Mouse (Mus musculus): ENCODE results near the gene Irak4. TPM values are rescaled to one million over a fixed set of nuclear protein-coding genes. Genes with fewer than 3 reads are reported as not detected.

Gene Irak4
- total RNA-seq, 1 experiment from 2014 or later: 60.6 TPM

DNA sequence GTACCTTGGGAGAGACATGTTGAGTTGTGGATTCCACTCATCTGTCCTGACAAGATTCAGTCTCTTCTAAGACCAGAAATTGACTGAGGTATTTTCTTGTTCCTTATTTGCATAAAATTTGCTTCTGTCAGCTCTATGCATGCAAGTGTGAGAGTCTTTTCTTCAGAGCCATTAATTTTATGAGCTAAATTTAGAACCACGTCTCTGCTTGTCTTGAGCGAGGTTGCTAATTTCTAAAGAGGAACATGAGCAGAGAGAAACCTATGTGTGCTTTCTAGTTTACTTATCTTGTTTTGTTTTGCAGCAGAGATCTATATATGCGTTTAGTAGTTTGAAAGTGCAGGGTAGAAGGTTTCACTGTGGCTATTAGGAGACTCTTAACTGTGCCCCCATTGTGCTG lies 59.0 kb downstream of the Irak4 start:
- no peak for ATAC-seq (ENCODE audit: extremely low read depth, insufficient number of reproducible peaks, low FRiP score, poor library complexity, severe bottlenecking)

DNA sequence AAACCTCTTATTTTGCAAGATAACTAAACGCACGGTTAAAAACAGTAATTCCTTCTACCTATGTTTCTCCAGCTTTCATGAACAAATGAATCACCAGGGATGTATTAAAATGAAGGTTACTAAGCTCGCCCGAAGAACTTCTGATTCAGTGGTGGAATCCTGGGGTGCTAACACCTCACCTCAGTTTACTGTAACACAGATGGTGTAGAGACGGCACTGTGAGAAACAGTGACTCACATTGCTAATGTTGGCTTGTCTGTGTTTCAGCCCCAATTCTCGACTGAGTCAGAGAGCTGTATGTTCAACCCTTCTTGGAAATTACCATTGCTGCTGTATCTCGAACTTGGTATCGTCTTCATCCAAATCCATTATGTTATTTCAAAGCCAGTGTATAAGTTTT lies 64.3 kb downstream of the Irak4 start:
- ATAC-seq (ENCODE audit: extremely low read depth, insufficient number of reproducible peaks, low FRiP score, poor library complexity, severe bottlenecking): no peak

- ATAC-seq (ENCODE audit: extremely low read depth, insufficient number of reproducible peaks, low FRiP score, poor library complexity, severe bottlenecking): no peak
These were observed 72.6 kb downstream of the Irak4 start for GRCm38 (mm10) chr15:94616036-94616435.

DNA sequence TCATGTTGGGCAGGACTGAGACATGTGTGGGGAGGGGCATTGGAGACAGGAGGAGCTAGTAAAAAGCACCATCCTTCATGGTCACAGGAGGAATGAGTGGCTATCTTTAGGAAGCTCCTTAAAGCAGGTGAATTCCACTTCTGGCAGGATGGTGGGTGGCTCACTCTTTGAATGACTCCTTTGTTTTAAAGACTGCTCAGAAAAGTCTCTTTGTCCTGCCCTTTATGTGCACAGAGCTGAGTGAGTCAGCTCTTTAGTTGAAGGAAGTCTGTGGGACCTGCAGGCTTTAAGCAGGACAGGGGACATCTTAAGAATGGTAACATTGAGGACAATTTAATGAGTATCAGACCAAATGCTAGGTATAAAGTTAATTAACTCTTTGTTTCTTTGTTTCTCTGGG lies 77.5 kb downstream of the Irak4 start:
- ATAC-seq (ENCODE audit: extremely low read depth, insufficient number of reproducible peaks, low FRiP score, poor library complexity, severe bottlenecking): no peak

DNA sequence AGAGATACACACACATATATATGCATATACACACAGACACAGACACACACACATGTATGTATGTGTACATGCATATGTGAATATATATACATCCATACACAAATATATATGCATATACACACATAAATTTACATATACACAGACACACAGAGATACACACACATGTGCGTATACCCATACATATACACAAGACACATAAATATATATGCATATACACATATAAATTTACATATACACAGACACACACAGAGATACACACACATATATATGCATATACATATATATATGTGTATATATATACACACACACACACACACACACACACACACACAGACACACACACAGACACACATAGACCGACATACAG lies 85.0 kb downstream of the Irak4 start:
- ATAC-seq (ENCODE audit: extremely low read depth, insufficient number of reproducible peaks, low FRiP score, poor library complexity, severe bottlenecking): no peak

- no peak for ATAC-seq (ENCODE audit: extremely low read depth, insufficient number of reproducible peaks, low FRiP score, poor library complexity, severe bottlenecking)
These were observed 85.6 kb downstream of the Irak4 start, which contains the start of gene Tmem117 for GRCm38 (mm10) chr15:94628830-94629601. Gene Tmem117, plus strand, starts transcription at chr15:94629232.

DNA sequence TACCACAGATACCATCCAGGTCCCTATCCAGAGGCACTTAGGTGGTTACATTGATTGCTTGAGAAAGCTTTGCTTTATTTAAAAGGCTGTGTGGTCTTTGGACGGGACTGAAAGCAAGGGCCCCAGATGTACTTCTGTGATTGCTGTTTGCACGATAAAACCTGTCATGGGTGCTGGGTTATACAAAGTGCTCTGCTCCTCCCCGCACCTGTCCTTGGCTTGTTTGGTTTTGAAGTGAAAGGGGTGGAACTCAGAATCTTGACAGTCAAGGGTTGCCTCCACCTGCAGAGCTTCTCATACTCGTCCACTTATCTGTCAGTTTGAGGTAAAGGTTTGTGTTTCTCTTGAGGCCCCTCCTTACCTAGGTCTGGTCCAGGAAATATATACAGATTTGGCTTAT lies 87.1 kb downstream of the Irak4 start:
- ATAC-seq (ENCODE audit: extremely low read depth, insufficient number of reproducible peaks, low FRiP score, poor library complexity, severe bottlenecking): no peak

Other genes with a start within 250 kb of the Irak4 start
- gene Adamts20, start 78.2 kb upstream of the Irak4 start, total RNA-seq (2017): not detected in 2 replicates
- gene Pus7l, start 96 bp upstream of the Irak4 start, total RNA-seq (2017): 4.5 and 6.4 TPM in 2 replicates
- gene Twf1, start 46.2 kb downstream of the Irak4 start, total RNA-seq (2017): 32.4 and 36.1 TPM in 2 replicates
- gene Tmem117, start 85.6 kb downstream of the Irak4 start, total RNA-seq (2017): 0.25 TPM in 1 of 2 replicates, not detected in the other